Mouse (Mus musculus) erythroblast, embryonic 14.5 days (primary cell): ENCODE measurements around the gene Ccdc85b. TPM values are rescaled to one million over a fixed set of nuclear protein-coding genes. Genes with fewer than 3 reads are reported as not detected.
"Not testable (repeated sequence)": the region's sequence is repeated elsewhere in the genome, so short reads cannot be mapped to it uniquely, and the experiment has no call there.

Experiments
- H3K27me3 ChIP-seq: 2 replicates; pipeline ENCODE4 v1.6.1; 2012; ENCODE audit warnings: inconsistent platforms; ENCODE audit not compliant: control insufficient read depth
- H3K36me3 ChIP-seq: 2 replicates; pipeline ENCODE4 v1.6.1; 2012; ENCODE audit warnings: mild to moderate bottlenecking, inconsistent platforms; ENCODE audit not compliant: control insufficient read depth
- H3K4me1 ChIP-seq: 2 replicates; pipeline ENCODE4 v1.6.1; 2012; ENCODE audit warnings: inconsistent platforms; ENCODE audit not compliant: control insufficient read depth
- H3K4me3 ChIP-seq: replicated peaks from 2 replicates; pipeline ENCODE3; 2012; ENCODE audit warnings: moderate library complexity, mild to moderate bottlenecking, inconsistent platforms
- H3K9me3 ChIP-seq: 2 replicates; pipeline ENCODE4 v1.6.1; 2012; ENCODE audit warnings: low read length, inconsistent platforms, mixed read lengths; ENCODE audit not compliant: control insufficient read depth
- GATA1 ChIP-seq: IDR thresholded peaks from 2 replicates; pipeline ENCODE4 v1.6.1; 2012; ENCODE audit warnings: low read length, inconsistent platforms, mixed read lengths
- TAL1 ChIP-seq: IDR thresholded peaks from 3 replicates; pipeline ENCODE4 v1.6.1; 2012; ENCODE audit warnings: low read length, inconsistent platforms, mixed read lengths
- polyA plus RNA-seq: library from polyadenylated mRNA; stranded (reverse); fragments of >175 nt; gene quantifications from 2 replicates; pipeline ENCODE4 v1.2.3, GENCODE M21; 2012

Gene Ccdc85b
- 0.54 and 0.57 TPM in 2 replicates for polyA plus RNA-seq

DNA sequence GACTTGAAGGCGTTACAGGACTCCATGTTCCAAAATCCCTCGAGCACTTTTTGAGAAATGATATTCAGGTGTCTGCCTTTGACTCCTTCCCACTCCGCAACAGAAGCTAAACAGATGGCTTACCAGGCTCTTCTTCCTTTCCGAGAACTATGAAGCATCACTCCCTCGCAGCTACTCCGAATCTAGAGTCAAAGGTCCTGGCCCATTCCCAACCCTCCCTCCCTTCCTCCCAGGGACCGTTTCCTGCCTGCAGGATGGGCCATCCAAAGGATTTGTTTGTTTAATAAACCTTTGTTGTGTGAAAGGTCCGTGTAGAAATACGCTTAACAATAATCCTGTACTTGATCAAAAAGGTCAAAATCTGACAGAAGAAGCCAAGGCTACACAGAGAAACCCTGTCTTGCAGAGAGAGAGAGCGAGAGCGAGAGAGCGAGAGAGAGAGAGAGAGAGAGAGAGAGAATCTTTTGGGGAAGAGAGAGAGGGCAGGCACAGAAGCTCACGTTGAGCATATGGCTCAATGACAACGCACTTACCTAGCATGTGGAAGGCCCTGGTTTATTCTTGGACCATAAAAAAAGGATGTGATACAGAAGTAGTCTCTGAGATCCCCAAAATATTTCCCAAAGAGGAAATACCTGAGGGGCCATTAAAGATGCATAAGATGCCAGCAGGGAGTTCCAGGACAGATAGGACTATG lies at the start of gene Ccdc85b:
Gene Ccdc85b, minus strand, starts transcription at position 149 of the 697 bp plus-strand sequence.
- Histone ChIP-seq H3K4me3 (peak within 1 kb of the TSS; percentile 76), H3K9me3 (no peaks in the 10 kb centered on the region), H3K27me3 (peaks cover 10% of the 10 kb centered on the region), H3K36me3 (peaks cover 14% of the 10 kb centered on the region), H3K4me1 (peaks cover 68% of the 10 kb centered on the region)
- TF ChIP-seq TAL1 (no peak), GATA1 (no peak)

DNA sequence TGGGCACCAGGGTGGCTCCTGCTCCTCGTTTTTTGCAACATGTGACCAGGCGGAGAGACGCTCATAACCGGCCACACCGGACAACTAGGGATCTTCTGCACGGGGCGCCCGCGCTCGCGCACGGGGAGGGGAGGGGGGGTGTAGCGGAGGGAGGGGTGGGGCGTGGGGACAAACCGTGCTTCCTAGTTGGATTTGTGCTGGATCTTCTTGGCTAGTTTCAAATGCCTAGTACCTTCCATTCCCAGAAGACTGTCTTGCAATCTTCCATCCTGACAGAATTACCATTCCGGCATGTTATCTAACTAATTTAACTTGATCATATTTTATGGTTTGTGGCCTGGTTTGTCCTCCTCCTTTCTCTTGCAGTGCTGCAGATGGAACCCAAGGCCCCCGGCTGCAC lies 46.0 kb upstream of the Ccdc85b start, which contains the start of gene 1700020D05Rik:
Gene 1700020D05Rik, minus strand, starts transcription at position 101 of the 400 bp plus-strand sequence.
- Histone ChIP-seq H3K9me3 (0 out of 2 replicates have a peak, but pooled peaks cover 4% of the 10 kb centered on the region), H3K27me3 (no peaks in the 10 kb centered on the region), H3K4me3 (no peak within 1 kb of the TSS), H3K4me1 (peaks cover 13% of the 10 kb centered on the region), H3K36me3 (peaks cover 33% of the 10 kb centered on the region)
- TF ChIP-seq GATA1 (no peak), TAL1 (no peak)

DNA sequence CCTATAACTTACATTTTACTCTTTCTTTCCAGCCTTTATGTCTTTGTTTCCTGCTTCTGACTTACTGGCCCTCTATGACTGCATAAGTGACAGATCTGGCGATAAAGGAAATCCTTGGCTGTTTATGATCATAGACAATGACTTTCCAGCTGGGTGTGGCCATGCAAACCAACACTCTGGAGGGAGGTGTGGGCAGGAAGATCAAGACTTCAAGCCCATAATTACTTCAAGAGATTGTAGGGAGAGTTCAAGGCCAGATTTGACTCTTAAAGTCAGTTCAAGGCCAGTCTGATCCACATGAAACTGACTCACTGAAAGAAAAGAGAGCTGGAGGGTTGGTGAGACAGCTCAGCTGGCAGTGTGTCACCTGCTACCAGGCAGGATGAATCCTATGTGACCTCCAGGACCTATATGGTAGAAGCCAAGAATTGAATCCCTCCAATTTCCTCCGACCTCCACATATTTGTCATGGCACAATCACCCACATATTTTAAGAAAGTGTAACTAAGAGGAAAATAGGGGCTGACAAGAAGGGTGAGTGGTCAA lies 42.7 kb upstream of the Ccdc85b start:
- Histone ChIP-seq H3K9me3 (0 out of 2 replicates have a peak, but pooled peaks cover 4% of the 10 kb centered on the region), H3K4me1 (peaks cover under 1% of the 10 kb centered on the region), H3K36me3 (peaks cover 63% of the 10 kb centered on the region), H3K27me3 (no peaks in the 10 kb centered on the region), H3K4me3 (no peak overlapping the region)
- no peak for TF ChIP-seq GATA1
- TF ChIP-seq TAL1, result no peak

DNA sequence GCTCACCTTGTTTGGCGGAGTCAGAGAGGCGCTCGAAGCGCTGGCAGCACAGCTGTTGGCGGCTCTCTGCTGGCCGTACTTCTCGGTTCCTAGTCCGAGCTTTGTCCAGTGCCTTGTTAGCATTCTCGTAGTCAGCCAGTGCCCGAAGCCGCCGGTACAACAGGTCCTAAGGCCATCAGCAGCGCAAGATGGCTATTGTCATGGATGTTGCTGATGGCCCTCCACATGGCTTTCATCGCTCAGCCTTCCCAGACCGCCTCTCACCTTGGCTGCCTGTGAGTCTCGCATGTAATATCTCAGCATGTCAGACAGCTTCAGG lies 38.3 kb upstream of the Ccdc85b start:
- Histone ChIP-seq H3K36me3 (peaks cover 76% of the 10 kb centered on the region), H3K9me3 (no peaks in the 10 kb centered on the region), H3K4me3 (no peak overlapping the region), H3K27me3 (no peaks in the 10 kb centered on the region), H3K4me1 (peaks cover 23% of the 10 kb centered on the region)
- TF ChIP-seq GATA1 (no peak), TAL1 (no peak)

DNA sequence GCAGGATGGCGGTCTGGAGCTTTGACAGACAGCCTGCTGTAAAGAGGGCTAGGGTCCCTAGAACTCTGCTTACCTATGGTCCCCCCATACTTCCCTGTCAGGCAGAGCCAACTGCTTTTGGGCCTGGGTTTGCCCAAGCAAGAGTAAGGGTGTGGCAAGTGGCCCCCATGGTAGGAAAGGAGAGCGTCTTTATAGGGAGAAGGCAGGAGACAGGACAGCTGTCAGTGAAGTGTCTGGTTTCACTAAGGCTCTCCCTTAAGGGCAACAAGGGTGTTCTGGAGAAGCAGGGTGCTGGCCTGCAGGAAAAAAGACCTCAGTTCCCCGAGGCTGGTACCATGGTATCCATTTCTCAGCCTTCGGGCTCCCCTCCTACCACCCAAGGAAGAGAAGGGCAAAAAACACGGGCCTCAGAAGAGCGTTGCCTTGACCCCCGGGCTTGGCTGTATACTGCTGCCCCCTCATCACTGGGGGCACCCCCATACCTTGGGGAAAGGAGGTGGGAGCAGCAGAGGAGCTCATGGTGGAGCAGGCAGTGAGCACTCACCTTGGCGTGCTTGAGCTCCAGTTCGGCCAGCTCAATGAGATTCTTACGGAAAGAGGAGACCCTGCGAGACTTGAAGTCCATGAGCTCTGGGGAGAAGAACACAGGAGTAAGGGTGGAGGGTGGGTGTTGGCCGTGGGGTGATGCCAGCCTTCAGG lies 37.8 kb upstream of the Ccdc85b start:
- TF ChIP-seq GATA1, result no peak
- no peak for TF ChIP-seq TAL1
- H3K4me3 ChIP-seq, result no peak overlapping the region

GRCm38 (mm10) chr19:5494314-5494713 lies 36.6 kb upstream of the Ccdc85b start:
- H3K36me3 ChIP-seq, result peaks cover 73% of the 10 kb centered on the region
- H3K27me3 ChIP-seq, result no peaks in the 10 kb centered on the region
- no peaks in the 10 kb centered on the region for H3K9me3 ChIP-seq
- no peak for TF ChIP-seq GATA1
- TF ChIP-seq TAL1, result no peak
- no peak overlapping the region for H3K4me3 ChIP-seq
- H3K4me1 ChIP-seq, result peaks cover 38% of the 10 kb centered on the region

More for the DNA sequence above, 37.8 kb upstream of the Ccdc85b start:
- H3K36me3 ChIP-seq, result peaks cover 76% of the 10 kb centered on the region
- H3K4me1 ChIP-seq, result peaks cover 28% of the 10 kb centered on the region
- no peaks in the 10 kb centered on the region for H3K27me3 ChIP-seq
- H3K9me3 ChIP-seq, result no peaks in the 10 kb centered on the region

DNA sequence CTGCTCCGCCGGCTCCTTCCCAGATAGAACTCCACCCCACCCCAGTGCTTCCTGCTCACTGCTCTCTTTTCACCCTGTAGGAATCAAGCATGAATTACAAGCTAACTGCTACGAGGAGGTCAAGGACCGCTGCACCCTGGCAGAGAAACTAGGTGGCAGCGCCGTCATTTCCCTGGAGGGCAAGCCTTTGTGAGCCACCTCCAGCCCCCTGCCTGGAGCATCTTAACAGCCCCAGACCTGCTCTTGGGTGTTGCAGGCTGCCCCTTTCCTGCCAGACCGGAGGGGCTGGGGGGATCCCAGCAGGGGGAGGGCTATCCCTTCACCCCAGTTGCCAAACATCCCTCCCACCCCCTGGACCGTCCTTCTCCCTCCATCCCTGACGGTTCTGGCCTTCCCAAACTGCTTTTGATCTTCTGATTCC lies 35.6 kb upstream of the Ccdc85b start:
- Histone ChIP-seq H3K4me1 (peaks cover 48% of the 10 kb centered on the region), H3K36me3 (peaks cover 66% of the 10 kb centered on the region)
- not testable (repeated sequence) for H3K9me3 ChIP-seq, H3K4me3 ChIP-seq, H3K27me3 ChIP-seq

DNA sequence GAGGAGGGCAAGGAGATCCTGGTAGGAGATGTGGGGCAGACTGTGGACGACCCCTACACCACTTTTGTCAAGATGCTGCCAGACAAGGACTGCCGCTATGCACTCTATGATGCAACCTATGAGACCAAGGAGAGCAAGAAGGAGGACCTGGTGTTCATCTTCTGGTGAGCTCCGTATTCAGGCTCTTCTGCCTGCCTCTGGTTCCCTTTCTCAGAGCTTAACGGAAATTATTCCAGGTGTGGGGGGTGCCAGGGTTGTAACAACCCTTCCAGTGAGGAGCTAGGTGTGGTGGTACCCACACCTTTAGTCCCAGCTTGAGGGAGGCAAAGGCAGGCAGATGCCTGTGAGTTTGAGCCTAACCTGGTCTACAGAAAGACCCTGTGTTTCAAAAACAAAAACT lies 34.9 kb upstream of the Ccdc85b start:
- Histone ChIP-seq H3K9me3 (no peaks in the 10 kb centered on the region), H3K4me3 (no peak overlapping the region), H3K36me3 (peaks cover 59% of the 10 kb centered on the region), H3K27me3 (no peaks in the 10 kb centered on the region), H3K4me1 (peaks cover 55% of the 10 kb centered on the region)
- TF ChIP-seq GATA1 (no peak), TAL1 (no peak)

- H3K27me3 ChIP-seq, result no peaks in the 10 kb centered on the region
- H3K36me3 ChIP-seq, result peaks cover 52% of the 10 kb centered on the region
- H3K9me3 ChIP-seq, result no peaks in the 10 kb centered on the region
- peaks cover 70% of the 10 kb centered on the region for H3K4me1 ChIP-seq
- no peak for TF ChIP-seq TAL1
- TF ChIP-seq GATA1, result no peak
- peak overlapping the region; percentile 99 for H3K4me3 ChIP-seq
Measured at GRCm38 (mm10) chr19:5490898-5491708, 33.4 kb upstream of the Ccdc85b start.
